Mouse (Mus musculus) A20 (cell line): ENCODE measurements at regions not wholly inside any gene's neighbourhood (a gene's known extent, or its start where the extent isn't known, plus 50 kb on each side); places are given as distances from the start of the nearest gene placed in this dataset.

Experiments
- DNase-seq: peaks from one replicate; pipeline ENCODE4 v3.0.0-alpha.2; 2011; ENCODE audit warnings: low read depth, low spot score

DNA sequence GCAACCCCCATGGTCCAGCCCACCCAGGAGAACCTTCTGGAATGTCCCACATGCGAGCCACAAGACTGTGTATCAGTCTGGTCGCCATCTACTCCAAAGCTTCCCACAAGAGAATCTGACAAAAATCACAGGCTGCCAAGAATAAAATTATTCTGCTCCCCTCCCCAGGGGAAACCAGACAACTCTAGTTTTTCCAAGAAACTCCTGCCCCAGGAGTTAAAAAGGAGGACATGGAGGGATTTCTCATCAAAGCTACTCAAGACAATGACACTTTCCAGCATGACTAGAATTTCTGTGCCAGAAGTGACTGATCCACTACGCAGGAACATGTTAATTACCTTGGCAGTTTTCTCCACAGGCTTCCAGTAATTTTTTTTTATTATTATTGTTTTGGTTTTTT is 98.4 kb downstream of the Psmg1 start:
- DNase-seq: no peak

GRCm38 (mm10) chr16:95886131-95886530 is 104.6 kb downstream of the Psmg1 start:
- no peak for DNase-seq

DNA sequence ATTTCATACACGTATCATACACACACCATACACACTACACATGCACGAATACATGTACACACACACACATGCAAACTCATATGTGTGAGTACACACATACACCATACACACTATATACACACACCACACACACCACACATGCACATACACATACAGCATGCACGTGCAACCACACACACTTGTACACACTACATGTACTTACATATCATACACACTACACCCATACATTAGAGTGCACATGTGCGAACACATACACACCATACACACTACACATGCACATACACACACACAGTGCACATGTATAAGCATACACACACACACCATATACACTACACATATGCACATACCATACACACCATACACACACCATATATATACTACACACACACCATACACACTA is 117.5 kb downstream of the Psmg1 start:
- no peak for DNase-seq

DNA sequence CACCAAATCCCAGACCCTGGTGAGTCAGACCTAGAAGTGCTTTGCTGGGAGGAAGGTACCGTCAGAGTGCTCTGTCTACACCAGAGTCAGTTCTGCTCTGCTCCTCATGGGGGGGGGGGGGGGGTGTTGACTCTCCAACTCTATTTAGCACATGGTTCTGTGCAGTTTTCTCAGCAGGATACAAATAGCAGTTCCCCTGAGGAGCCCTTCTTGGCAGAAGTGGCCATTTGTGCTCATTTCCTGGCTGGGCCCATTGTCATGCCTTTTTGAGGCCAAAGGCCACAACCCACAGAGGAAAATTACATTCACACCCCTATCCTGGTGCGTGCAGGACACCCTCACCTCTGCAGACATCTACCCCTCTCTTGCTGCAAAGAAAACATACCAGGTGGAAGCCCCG is 118.3 kb downstream of the Psmg1 start:
- DNase-seq: no peak

DNA sequence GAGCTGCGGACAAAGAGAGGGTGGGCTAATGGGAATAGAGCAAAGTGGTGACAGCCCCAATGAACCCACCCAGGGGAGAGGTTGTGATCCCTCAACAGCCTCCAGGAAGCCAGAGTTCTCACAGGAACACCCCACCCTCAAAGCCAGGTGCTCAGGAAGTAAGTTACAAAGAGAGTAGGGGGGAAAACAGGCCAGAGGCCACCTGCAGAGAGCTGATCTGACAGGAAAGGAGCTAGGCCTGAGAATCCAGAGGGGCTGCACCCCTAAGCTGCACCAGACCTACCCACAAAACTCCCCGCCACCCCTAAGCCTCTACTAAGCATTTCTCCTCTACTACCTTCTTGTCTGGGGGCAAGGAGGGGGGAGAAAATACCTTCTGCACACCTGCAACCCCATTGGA is 120.5 kb downstream of the Psmg1 start:
- DNase-seq: peak; percentile 60

- DNase-seq: peak; percentile 71
Observed at GRCm38 (mm10) chr16:95869501-95869900, 121.3 kb downstream of the Psmg1 start.

GRCm38 (mm10) chr16:95868896-95869295 is 121.9 kb downstream of the Psmg1 start:
- DNase-seq: no peak

DNA sequence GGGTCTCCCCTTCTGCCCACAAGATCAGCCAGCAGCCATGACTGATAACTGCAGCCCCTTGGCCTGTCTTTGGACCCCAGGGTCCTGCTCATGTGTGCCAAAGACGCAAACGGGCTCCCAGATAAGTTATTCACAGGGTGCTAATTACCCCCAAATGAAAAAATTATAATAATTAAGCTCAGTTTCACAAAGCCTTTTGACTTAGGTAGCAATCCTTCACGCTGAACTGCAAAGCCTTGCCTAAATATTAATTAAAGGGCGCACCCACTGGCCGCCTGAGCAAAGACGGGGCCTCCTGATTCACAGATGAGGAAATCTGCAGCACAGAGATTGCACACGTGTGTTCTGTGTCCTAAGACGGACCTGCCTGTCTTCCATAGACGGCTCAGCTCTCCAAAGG is 123.2 kb downstream of the Psmg1 start:
- DNase-seq: no peak

GRCm38 (mm10) chr16:95866866-95867420 is 123.8 kb downstream of the Psmg1 start:
- peak; percentile 49 for DNase-seq

DNA sequence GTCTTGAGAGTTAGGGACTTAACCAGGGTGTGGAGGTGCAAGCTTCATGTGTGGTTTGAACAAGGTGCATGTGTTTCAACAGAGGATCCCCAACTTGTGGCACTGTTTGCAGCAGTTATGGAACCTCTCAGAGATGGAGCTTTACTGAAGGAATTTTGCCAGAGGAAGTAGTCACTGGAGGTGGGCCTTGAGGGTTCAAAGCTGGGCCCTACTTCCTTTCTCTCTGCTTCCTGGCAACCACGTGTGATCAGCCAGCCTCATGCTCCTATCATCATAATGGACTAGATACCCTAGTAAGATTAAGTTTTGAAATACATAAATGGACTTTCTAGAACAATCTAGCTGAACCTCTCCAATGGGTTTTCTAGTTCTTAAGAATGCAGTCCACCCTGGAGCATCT is 125.2 kb downstream of the Psmg1 start:
- no peak for DNase-seq

- DNase-seq: no peak
Observed at GRCm38 (mm10) chr16:95864646-95865045, 126.1 kb downstream of the Psmg1 start.

- no peak for DNase-seq
Observed at GRCm38 (mm10) chr16:95864106-95864505, 126.7 kb downstream of the Psmg1 start.

GRCm38 (mm10) chr16:95863565-95863964 is 127.2 kb downstream of the Psmg1 start:
- no peak for DNase-seq

- DNase-seq: peak; percentile 5
Observed at GRCm38 (mm10) chr16:95862621-95863020, 128.1 kb downstream of the Psmg1 start.

DNA sequence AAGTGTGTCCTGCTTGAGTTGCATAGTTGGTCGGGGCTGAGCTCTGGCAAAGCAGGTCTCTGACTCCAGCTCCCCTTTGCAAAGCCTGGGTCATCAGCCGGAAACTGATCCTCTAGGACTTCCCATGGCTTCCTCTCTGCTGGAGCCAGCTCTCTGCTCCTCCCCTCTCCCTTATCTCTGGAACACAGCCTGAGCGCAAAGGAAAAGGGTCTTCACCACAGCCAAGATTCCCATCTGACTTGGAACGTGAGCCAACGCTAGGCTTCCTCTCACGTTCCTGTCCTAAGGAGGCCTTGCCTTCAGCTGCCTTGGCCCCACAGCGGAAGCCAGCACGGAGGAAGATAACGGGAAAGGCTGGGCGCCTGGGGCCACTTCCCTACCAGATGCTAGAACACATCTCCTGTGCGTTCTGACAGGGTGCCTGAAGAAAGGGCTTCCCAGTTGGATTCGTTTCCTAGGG is 129.5 kb downstream of the Psmg1 start:
- DNase-seq: no peak

DNA sequence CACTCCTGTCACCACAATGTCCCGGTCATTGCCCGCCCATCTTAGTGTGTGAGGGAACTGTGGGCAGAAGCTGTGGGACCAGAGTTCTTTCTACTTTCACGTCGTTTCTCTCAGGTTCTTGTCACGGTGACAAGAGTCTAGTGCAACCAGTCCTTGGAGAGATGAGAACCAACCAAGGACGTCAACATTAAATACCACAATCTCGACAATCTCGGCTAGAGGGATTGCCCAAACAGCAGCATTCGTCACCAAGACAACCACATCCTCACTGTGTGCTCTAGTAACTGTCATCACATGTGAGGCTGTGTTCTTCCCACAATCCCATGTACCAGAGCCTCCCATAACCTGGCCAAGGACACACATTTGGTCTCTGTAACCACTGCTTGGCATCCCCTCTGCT is 129.9 kb downstream of the Psmg1 start:
- DNase-seq: no peak

DNA sequence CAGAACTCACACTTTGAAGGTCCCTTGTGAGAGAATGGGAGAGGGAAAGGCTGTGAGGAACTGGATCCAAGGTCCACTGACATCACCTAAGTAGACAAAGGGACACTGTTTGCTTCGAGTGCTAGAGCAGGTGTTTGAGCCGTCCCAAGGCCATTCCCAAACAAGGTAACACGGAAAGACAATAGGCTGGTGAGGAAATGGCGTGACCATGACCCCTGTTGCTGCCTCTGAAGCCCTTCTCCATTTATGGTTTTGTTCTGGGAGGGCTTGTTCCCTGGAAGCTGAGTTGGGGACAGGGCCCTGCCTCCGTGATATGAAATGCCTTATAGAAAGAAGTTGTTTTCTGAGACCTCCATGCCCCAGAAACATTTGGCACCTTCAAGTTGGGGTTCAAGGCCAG is 130.6 kb downstream of the Psmg1 start:
- DNase-seq: no peak

DNA sequence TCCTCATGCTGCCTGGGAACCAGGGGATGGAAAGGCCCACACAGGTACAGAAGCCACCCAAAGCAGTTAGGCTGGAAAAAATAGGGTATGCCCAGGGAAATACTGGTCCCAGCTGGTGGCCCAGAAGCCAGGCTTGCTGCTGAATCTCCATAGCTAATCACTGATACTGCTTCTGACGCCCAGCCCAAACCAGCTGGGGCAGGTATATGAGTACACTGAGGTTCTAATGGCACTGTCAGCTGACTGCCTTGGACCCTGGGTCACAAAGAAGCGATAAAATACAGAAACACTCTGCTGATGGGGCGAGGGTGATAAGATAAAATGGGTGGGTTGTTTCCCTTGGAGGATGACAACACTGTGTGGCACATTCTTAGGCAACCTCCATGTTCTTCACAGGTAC is 133.4 kb downstream of the Psmg1 start:
- DNase-seq: no peak

DNA sequence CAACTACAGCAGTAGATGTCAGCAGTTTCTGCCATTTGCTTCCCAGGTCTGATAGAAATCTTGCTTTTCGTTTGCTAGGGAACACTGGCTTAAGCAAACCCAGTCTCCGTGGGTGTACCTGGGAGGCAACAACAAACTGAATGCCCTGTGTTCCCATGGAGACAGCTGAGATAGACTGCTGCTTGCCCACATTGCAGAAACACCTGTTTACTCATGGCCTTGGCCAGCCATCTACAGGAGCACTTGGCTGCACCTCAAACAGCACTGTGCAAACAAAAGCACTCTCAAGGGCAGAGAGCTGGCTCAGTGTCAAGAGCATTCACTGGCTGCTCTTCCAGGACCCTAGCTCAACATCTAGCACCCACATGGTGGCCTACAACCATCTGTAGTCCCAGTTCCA is 135.5 kb downstream of the Psmg1 start:
- DNase-seq: no peak

DNA sequence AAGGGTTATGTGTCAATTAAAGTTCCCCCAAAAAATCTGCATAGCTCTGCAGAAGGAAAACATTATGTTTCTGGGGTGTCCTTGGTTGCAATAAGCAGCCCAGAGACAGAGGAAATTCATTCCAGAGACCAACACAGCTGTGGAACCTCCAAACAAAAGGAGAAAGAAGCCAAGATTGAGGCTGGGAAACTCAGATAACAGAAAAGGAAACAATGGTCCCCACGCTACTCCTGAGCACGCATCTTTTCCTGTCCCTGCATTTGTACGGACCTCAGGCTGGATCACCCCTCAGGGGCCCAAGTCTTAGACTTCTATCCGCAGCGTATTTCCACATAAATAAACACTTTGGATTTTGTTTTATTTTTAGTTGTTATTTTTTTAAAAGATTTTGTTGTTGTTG is 138.9 kb downstream of the Psmg1 start:
- no peak for DNase-seq

DNA sequence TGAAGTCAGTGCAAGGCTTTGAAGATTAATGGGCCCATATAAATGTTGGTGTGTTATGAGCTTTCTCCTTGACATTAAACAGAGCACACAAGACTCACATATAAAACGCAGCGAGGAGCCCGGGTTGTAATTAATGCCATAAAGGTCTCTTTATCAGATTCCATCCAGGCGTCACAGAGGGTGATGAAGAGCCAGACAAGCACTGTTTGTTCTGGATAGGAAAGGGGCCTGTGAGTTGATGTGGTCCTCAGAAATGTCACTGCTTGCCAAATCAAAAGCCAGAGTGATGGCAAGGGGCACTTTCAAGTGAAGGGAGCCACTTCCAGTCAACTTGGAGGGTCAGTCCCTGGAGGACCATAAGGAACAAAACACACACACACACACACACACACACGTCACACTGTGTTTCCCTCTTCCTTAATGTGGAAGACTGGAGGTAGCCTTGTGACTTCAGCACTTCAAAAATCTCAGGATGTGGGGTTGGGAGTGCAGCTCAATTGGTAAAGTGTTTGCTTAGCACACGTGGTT is 142.1 kb downstream of the Psmg1 start:
- no peak for DNase-seq

GRCm38 (mm10) chr16:95847765-95848483 is 142.8 kb downstream of the Psmg1 start:
- no peak for DNase-seq

- DNase-seq: no peak
Observed at GRCm38 (mm10) chr16:95845323-95845860, 143.5 kb downstream of the Ets2 start.
